Mouse (Mus musculus) left cerebral cortex, postnatal 14 days (tissue): ENCODE data around the gene Fto. TPM values are rescaled to one million over a fixed set of nuclear protein-coding genes. Genes with fewer than 3 reads are reported as not detected.

Source experiments
- DNase-seq, 2 experiments: peaks; one replicate each; pipeline ENCODE4 v3.0.0; 2021 to 2022; ENCODE audit warnings: low spot score in 2 of 2, mixed read lengths in 1 of 2
- intact Hi-C: fragments of 180-260 bp; cut with DNase I; formaldehyde crosslinking; loops from one replicate; pipeline ENCODE4 v1.15.1; 2025
- total RNA-seq, 2 experiments: library from RNA; stranded (reverse); gene quantifications; 2 replicates each; pipeline ENCODE4 v1.2.3; 2021

The Fto gene
- total RNA-seq, 2 experiments from 2014 or later: 120 to 123 TPM

DNA sequence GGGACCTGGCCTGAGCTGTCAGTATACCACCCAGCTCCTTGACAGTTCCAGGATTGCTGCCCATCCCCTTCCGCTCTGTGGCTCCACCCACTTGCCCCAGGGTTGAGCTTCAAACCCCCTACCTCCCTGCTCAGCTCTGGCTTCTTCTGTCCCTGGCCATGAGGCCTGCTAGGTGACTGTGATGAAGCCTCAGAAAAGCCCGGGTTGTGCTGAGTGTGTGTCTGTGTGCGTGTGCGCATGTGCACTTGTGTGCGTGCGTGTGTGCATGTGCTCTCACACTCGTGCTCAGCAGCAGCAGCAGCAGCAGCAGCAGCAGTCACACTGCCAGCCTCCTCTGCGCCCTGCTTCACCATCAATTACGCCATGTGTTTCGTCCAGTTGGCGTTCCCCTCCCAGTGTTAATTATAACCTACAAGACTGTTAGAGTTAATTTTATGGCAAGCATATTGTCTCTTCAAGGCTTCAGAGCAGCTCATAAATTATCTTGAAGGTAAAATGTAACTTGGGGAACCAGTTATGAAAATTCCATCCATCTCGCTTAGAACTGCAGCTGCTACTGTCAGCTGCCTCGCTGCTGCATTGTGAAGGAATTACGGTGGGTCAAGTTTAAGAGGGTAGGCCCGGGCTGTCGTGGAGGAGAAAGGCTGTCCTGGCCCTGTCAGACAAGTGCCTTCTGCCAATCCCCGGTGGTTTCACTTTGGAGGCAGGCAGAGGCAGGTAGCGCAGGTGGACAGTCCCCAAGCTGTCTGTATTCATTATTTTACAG is 219.5 kb downstream of the Fto start:
- DNase-seq: peak; percentile 32 to 36
- intact Hi-C loops: loop anchor here (5.0 to 10.0 kb wide), 2 partner anchors 264 to 822 kb away; partner anchors contain the start of gene Irx5

DNA sequence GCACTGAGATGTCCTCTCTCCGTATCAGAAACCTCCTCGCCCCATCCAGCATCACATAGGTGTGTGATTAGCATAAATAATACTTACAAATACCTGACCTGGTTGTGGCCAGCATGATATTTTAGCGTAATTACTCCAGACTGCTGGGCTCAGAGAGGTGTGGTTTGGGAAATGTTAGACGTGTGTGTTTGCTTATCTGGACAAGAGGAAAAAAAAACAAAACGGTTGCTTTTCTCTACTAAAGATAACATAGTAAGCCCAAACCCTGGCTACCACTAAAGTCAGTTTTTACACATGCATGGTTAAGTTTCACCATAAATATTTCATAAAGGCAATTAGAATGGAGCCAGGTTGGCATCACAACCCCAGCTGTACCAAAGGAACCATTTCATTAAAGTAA is 221.4 kb downstream of the Fto start:
- intact Hi-C loops: loop anchor here (5.0 to 10.0 kb wide), 2 partner anchors 263 to 820 kb away; partner anchors contain the start of gene Irx5
- DNase-seq: no peak

- no peak for DNase-seq
- intact Hi-C loops: loop anchor here (10.0 kb wide), 1 partner anchor 817 kb away; the partner anchor contains the start of gene Irx5
Measured at GRCm38 (mm10) chr8:91538109-91538508, 224.8 kb downstream of the Fto start.

GRCm38 (mm10) chr8:91538892-91539291 is 225.6 kb downstream of the Fto start:
- intact Hi-C loops: loop anchor here (10.0 kb wide), 1 partner anchor 816 kb away; the partner anchor contains the start of gene Irx5
- no peak for DNase-seq

DNA sequence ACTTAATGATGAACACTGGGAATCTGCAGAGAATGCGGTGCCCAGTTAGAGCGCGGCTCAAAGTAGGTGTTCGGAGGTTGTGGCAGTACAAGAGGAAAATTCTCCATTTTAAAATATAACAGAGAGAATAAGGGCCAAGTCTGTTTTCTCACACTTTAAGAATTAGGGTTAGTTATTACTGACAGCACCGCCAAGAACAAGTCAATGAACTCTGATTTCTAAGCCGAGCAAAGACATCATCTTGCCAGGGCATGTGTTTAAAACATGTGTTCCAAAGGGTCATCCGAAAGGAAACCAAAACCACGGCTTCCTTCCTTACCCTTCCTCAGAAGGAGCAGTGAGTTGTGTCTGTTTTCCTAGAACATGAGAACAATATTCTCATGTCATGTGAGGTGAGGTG is 226.3 kb downstream of the Fto start:
- intact Hi-C loops: loop anchor here (10.0 kb wide), 1 partner anchor 815 kb away; the partner anchor contains the start of gene Irx5
- no peak for DNase-seq

DNA sequence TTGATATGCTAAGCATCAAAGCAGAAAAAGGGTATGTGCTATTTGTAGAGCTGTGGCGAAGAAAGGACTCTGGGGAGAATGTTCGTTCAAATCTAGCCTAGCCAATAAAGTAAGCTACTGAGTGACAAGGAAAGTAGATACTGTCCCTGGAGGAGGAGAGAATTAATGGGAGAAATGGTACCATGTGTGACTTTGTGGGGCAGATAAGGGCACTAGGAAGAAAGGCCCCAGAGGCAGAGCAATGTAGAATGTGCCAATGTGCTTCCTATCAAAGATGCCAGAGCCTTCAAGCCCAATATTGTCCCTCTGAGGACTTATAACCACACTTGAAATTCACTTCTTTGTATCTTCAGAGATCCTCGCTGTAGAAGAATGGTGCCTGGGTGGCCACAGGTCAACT is 227.9 kb downstream of the Fto start:
- no peak for DNase-seq
- intact Hi-C loops: no loop called here

DNA sequence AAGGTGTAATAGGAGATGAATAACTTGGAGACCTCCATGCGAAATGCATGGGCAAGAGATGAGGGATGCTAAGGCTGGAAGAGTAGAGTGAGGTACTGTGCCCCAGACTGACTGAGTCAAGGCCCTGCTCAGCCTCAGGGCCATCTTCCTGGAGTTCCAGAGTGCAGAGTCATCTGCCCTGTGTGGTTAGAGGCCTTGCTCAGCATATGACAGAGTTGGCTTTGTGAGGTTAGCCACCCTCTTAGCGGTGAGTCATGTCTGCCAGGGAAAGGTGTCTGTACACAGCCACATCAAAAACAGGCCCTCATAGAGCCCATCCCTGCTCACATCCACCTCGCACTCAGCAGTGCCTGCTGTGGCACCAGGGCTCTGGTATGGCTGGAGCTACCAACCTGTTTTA is 232.2 kb downstream of the Fto start:
- DNase-seq: no peak
- intact Hi-C loops: no loop called here

DNA sequence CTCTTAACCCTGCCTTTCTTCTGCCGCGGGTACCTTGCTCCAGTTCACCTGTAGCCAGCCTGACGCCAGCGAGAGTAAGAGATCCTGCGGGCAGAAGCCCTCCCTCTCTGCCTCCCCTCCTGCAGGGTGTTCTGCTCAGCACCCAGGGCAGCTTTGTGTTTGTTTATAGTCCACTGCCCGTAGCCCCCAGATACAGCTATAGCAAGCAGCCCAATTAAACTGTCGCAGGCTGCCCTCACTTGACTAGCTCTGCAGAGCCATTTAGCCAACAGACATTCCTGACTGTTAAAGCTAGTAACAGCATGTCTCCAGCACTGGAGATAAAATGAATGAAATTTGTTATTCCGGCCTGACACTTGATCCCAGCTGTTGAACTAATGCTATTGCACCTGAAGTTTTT is 233.3 kb downstream of the Fto start:
- intact Hi-C loops: no loop called here
- no peak for DNase-seq

- intact Hi-C loops: no loop called here
- no peak for DNase-seq
Measured at GRCm38 (mm10) chr8:91550131-91550530, 236.8 kb downstream of the Fto start.

DNA sequence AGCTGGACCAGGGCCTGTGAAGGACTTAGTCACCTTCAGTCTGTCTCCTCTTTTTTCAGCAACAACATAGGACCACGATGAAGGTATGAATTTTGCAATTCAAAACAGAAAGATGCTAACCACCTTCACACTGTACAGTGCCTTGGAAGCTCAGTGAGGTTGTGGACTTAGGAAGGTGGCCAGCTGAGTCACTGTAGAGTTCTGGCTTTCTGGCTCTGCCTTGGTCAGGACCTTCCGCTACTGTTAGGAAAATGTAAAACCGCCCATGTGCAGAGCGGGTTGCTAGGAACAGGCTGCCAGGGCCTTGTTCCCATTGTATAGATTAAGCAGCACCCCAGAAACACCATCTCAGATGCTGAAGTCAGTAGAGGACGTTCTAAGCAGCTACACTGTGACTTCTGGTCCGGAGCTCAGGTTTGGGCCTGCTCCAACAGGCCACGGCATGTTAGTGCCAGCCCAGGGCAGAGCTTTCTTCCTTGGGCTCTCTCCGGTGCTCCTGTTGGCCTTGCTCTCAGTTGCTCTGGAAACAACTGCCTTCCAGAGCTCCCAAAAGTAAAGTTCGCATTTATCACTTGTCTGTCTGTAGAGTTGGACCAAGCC is 237.9 kb downstream of the Fto start:
- no peak for DNase-seq
- intact Hi-C loops: no loop called here

DNA sequence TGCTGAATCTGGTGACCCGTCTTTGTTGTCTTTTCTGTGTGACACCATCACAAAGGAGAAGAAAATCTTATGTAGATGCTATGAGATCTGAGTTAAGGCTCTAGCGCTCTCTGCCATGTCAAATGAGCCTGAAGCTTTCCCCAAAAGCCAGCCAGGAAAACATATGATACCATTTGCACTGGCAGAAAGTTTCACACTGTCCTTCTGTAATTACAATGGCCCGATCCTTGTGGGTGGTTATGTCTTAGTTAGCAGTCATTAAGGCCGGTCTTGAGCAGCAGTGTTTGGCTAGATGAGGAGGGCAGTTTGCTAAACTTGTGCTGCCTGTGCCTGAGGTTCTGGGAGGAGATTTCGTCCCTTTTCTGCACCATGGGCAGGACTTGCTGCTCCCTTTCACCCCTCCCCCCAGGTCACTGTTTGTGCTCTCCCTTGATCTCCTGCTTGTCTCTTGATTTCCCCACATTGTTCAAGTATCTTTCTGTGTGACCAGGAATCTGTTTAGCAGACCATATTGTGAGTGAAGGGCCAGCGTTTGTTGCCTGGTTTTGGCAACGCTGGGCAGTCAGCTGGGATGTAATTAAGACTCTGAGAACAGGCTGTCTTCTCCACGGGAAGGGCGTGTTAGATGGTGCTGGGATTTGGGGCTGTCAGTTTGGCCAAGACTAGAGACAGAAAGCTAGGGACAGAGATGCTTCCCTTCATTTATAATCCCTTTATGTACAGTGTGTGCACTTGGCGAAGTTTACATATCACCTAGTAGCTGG is 238.6 kb downstream of the Fto start:
- intact Hi-C loops: no loop called here

DNA sequence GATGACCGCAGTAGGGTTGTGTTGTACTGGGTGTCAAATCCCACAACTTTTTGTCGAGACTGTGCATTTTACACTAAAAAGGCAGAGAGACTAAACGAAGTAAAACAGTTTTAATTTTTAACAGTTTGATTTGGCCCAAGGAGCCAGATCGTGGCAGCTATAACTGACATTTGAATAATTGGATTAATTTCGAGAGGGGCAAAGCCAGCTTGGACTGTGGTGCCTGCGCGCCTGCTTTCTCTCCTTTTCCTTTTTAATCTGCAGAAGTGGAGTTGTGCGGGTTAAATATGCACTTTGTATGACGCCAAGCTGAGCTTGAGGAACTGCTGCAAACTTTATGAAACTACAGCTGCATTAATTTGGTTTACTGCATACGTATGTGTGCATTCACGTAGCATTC is 239.3 kb downstream of the Fto start:
- DNase-seq: no peak
- intact Hi-C loops: no loop called here

More for the DNA sequence above, 238.6 kb downstream of the Fto start:
- DNase-seq: peak; percentile 44 to 48

DNA sequence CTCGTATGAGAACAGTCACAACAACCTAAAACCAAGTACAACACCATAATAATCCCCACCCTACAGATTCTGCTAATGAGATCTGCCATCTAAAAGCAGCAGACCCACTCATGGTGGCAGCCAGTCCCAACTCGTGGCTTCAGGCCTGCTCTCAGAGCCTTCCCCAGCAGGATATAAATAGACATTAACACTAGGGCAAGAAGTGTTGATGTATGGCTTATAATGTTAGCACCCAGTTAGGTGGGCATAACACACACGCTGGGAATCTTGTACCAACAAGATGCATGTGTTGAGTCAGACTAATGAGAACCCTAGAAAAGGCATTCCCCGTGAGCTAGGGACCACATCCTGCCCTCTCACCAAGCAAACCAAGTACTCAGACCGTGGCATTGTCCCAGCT is 240.1 kb downstream of the Fto start:
- intact Hi-C loops: no loop called here
- DNase-seq: no peak

GRCm38 (mm10) chr8:91557041-91557587 is 243.8 kb downstream of the Fto start:
- intact Hi-C loops: no loop called here

GRCm38 (mm10) chr8:91558408-91558807 is 245.1 kb downstream of the Fto start:
- DNase-seq: no peak
- intact Hi-C loops: no loop called here

More at GRCm38 (mm10) chr8:91557041-91557587, 243.8 kb downstream of the Fto start:
- no peak for DNase-seq

DNA sequence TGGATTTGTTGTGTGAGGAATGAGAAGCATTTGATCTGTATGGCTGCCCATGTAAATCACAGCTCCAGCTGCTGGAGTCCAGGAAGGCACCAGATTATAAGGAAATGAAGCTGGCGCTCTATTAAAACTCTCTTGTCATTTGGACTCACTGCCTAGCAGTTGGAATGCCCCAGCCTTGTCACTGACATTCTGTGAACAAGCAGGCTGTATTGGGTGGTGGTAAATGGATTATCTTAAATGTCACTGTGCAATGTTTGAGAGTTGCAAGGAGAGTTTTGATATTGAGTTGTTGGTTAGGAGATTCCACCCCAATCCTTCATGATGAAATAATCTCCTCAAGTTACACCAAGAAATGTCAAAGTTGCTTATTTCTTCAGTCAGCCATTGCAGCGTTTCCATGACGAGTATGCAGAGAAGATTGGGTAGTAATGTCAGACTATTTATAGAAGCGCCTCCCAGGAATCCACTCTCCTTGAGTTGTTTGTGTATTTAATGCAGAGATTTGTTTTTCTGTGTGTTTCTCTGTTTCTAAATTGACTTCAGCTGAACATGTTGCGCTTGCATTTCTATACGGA is 246.8 kb downstream of the Fto start:
- intact Hi-C loops: no loop called here

GRCm38 (mm10) chr8:91561241-91561640 is 247.9 kb downstream of the Fto start:
- DNase-seq: no peak
- intact Hi-C loops: no loop called here

More for the DNA sequence above, 246.8 kb downstream of the Fto start:
- DNase-seq: no peak

DNA sequence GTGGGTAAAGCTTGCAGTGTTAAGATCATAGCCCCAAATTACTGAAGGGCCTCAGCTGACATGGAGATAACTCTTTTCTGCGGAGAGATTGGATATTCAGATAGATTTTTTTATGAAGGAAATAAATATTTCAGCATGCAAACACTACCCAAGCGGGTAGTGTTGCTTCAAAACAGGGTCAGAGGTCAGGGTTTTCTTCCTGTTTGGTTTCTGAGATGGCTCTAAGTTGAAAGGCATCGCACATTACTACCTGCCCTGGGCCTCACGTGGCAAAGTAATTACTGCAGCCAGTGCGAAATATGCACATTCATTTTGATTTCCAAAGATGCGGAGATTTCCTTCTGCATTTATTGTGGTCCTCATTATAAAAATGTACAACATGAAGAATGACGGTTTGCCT is 249.3 kb downstream of the Fto start:
- no peak for DNase-seq
- intact Hi-C loops: no loop called here

GRCm38 (mm10) chr8:91563326-91563725 is 250.0 kb downstream of the Fto start:
- peak; percentile 35 to 59 for DNase-seq
- intact Hi-C loops: no loop called here
